Mouse (Mus musculus) forebrain, embryonic 11.5 days (tissue): Measurements from ENCODE around the gene Ccnl1. TPM values are rescaled to one million over a fixed set of nuclear protein-coding genes. Genes with fewer than 3 reads are reported as not detected.
A peak's percentile ranks its signal among the peaks of the same experiment; 100 is the strongest.

Experiments
- ATAC-seq: fragments of 200-750 bp; cut with Nextera tagmentation; replicated peaks from 2 replicates; pipeline ENCODE4 v1.8.0; 2017; ENCODE audit warnings: moderate TSS enrichment; ENCODE audit not compliant: low FRiP score
- DNase-seq: peaks from one replicate; pipeline ENCODE4 v3.0.0-alpha.2; 2017; ENCODE audit warnings: low spot score
- H3K27ac ChIP-seq: fragments of 300-500 bp; sonication (generic); 2 replicates; pipeline ENCODE4 v1.5.1; 2014; ENCODE audit warnings: low read depth, low read length
- H3K27me3 ChIP-seq: fragments of 300-500 bp; sonication (generic); 2 replicates; pipeline ENCODE4 v1.6.1; 2014; ENCODE audit warnings: mild to moderate bottlenecking, low read length, mixed read lengths; ENCODE audit not compliant: control insufficient read depth, insufficient read depth
- H3K36me3 ChIP-seq: fragments of 300-500 bp; sonication (generic); 2 replicates; pipeline ENCODE4 v1.6.1; 2014; ENCODE audit warnings: mild to moderate bottlenecking, low read length, moderate library complexity, mixed read lengths; ENCODE audit not compliant: control insufficient read depth, insufficient read depth
- H3K4me1 ChIP-seq: fragments of 300-500 bp; sonication (generic); replicated peaks from 2 replicates; pipeline ENCODE4 v1.6.1; 2014; ENCODE audit warnings: low read length, mixed read lengths; ENCODE audit not compliant: control insufficient read depth, insufficient read depth
- H3K4me2 ChIP-seq: fragments of 300-500 bp; sonication (generic); 2 replicates; pipeline ENCODE4 v1.6.1; 2014; ENCODE audit warnings: low read depth, mild to moderate bottlenecking, low read length, moderate library complexity, mixed read lengths; ENCODE audit not compliant: severe bottlenecking
- H3K4me3 ChIP-seq: fragments of 300-500 bp; sonication (generic); 2 replicates; pipeline ENCODE4 v1.5.1; 2014; ENCODE audit warnings: low read depth, low read length
- H3K9ac ChIP-seq: fragments of 300-500 bp; sonication (generic); 2 replicates; pipeline ENCODE4 v1.6.1; 2014; ENCODE audit warnings: low read length
- H3K9me3 ChIP-seq: fragments of 300-500 bp; sonication (generic); 2 replicates; pipeline ENCODE4 v1.6.1; 2016; ENCODE audit warnings: low read length, mixed read lengths; ENCODE audit not compliant: control insufficient read depth
- WGBS: fragments of 180-500 bp; shearing (Covaris S2); extraction: QIAGEN DNeasy Blood & Tissue Kit; methylation state at CpG from one replicate; pipeline ENCODE4 v1.1.7; 2014; 5-methylcytosine and 5-hydroxymethylcytosine counted together
- polyA plus RNA-seq: library from polyadenylated mRNA; unstranded; fragments of >200 nt; fragmentation: Nextera tagmentation; extraction: Ambion mirVana; gene quantifications from 2 replicates; pipeline ENCODE4 v1.2.1, GENCODE M21; 2014

Ccnl1 gene
- polyA plus RNA-seq, 1 experiment from 2014 or later = 130 TPM

DNA sequence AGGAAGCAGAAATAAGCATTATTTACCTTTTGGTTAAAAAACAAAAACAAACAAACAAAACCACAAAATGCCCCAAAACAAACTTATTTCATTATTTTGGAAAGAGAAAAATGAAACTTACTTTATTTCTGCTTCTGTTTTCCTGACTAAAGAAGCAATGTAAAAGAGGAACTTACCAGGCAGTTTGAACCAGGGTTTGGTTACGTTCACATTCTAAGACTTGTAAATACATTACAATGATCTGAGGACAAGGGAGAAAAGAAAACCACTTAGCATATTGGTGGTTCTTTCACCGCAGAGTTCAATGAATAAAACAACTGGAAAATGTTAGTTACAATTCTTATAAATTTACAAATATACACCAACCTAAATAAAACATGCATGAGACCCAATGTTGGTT is 7.7 kb downstream of the Ccnl1 start:
- Histone ChIP-seq H3K9me3 (no peaks in the 10 kb centered on the region), H3K27me3 (no peaks in the 10 kb centered on the region), H3K4me2 (no peak overlapping the region), H3K27ac (no peak overlapping the region), H3K4me3 (no peak overlapping the region), H3K9ac (no peak overlapping the region), H3K4me1 (no peaks in the 10 kb centered on the region), H3K36me3 (peaks cover 14% of the 10 kb centered on the region; the same call in 1 of the 2 replicates)
- DNase-seq (no peak), ATAC-seq (no peak)
- 95% methylated on average over 2 of the region's 2 CpGs for WGBS

DNA sequence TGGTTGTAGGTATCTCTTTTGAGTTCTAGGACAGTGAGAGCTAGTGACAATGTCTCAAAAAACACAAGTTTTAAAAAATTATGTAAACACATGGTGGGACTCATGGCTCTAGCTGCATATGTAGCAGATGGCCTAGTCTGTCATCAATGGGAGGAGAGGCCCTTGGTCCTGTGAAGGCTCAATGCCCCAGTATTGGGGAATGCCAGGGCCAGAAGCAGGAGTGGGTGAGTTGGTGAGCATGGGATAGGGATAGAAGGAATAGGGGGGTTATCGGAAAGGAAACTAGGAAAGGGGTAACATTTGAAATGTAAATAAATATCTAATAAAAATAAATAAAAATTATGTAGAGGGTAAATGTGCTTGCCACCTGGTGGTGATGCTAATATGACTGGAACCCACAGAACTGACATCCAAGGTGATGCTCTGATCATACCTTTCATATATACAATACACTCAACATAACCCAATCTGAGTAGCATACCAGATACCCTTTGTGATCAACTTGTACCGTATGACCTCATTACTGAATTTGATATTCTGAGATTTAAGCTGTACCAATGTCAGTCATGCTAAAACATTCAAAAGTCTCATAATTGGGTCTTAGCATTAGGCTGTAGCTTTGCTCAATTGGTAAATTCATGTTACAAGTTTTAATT is 12.6 kb downstream of the Ccnl1 start:
- ATAC-seq (peak; percentile 37), DNase-seq (no peak)
- H3K27me3 ChIP-seq = no peaks in the 10 kb centered on the region
- no peak overlapping the region for H3K27ac ChIP-seq
- H3K4me2 ChIP-seq = no peak overlapping the region
- H3K9me3 ChIP-seq = no peaks in the 10 kb centered on the region
- H3K4me1 ChIP-seq = no peaks in the 10 kb centered on the region
- peaks cover 14% of the 10 kb centered on the region for H3K36me3 ChIP-seq
- no peak overlapping the region for H3K9ac ChIP-seq
- WGBS = 95% methylated on average over 2 of the region's 2 CpGs
- no peak overlapping the region for H3K4me3 ChIP-seq

DNA sequence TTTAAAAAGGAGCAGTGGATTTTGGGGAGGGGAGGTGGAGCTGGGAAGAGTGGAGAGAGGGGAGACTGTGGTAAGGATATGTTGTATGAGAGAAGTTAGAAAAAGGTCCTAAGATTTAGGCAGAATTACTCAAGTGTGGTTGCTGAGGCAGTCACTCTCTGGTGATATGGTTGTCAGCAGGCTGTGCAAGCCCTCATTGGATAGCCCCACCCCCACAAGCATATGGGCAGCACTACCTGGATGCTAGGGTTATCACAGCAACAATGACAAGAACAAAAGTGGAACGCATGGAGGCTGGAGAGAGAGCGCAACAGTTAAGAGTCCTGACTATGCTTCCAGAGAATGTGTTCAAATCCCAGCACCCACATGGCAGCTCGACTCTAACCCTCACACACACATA is 13.3 kb downstream of the Ccnl1 start:
- 93% methylated on average over 3 of the region's 3 CpGs for WGBS
- Histone ChIP-seq H3K27ac (no peak overlapping the region), H3K36me3 (peaks cover 14% of the 10 kb centered on the region), H3K4me3 (no peak overlapping the region), H3K27me3 (no peaks in the 10 kb centered on the region), H3K4me2 (no peak overlapping the region), H3K9ac (no peak overlapping the region), H3K9me3 (no peaks in the 10 kb centered on the region), H3K4me1 (no peaks in the 10 kb centered on the region)
- no peak for DNase-seq
- ATAC-seq = peak; percentile 47; the same call in 1 of the 2 replicates

DNA sequence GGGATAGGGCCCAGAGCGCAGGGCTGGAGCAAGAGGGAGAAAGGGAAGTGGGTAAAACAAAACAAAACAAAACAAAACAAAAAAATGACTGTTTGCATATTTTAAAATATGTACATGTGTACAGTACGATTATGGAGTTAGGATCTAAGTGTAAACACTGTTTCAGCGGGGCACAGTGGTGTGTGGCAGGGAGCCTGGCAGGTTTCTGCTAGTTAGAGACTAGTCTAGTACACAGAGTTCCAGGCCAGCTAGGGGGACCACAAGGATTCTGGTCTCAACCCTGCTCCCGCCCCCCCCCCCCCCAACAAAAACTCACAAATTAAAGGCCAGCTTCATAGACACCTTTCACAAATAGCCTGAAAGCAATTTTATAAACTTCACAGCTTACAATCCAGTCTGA is 14.6 kb downstream of the Ccnl1 start:
- ATAC-seq = no peak
- H3K27me3 ChIP-seq = no peaks in the 10 kb centered on the region
- H3K4me3 ChIP-seq = no peak overlapping the region
- no peak overlapping the region for H3K9ac ChIP-seq
- no peak overlapping the region for H3K27ac ChIP-seq
- H3K36me3 ChIP-seq = peaks cover 11% of the 10 kb centered on the region
- H3K4me1 ChIP-seq = no peaks in the 10 kb centered on the region
- no peaks in the 10 kb centered on the region for H3K9me3 ChIP-seq
- no peak overlapping the region for H3K4me2 ChIP-seq
- 86% methylated on average over 4 of the region's 4 CpGs for WGBS
- DNase-seq = no peak

DNA sequence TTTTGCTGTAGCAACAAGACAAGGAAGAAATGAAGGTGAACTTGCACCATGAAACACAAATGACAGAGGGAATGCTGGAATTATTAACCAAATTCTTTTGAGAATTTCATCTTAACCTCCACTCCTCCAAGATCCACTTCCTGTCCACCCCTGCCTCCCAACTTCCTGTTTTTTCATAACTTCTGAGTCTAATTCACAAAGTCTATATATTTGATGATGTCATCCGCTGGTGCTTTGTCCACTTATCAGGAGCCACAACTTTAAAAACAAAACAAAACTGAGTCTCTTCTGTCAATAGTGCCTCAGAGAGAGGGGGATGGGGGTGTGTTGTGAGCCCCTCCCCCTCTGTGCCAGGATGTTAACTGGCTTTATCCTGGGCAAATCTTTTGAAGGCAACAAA is 17.0 kb downstream of the Ccnl1 start:
- Histone ChIP-seq H3K9me3 (no peaks in the 10 kb centered on the region), H3K4me2 (no peak overlapping the region), H3K27me3 (no peaks in the 10 kb centered on the region), H3K4me3 (no peak overlapping the region), H3K36me3 (peaks cover 5% of the 10 kb centered on the region), H3K4me1 (no peaks in the 10 kb centered on the region), H3K27ac (no peak overlapping the region), H3K9ac (no peak overlapping the region)
- ATAC-seq (no peak), DNase-seq (no peak)
- WGBS = 86% methylated on average over 1 of the region's 1 CpGs

DNA sequence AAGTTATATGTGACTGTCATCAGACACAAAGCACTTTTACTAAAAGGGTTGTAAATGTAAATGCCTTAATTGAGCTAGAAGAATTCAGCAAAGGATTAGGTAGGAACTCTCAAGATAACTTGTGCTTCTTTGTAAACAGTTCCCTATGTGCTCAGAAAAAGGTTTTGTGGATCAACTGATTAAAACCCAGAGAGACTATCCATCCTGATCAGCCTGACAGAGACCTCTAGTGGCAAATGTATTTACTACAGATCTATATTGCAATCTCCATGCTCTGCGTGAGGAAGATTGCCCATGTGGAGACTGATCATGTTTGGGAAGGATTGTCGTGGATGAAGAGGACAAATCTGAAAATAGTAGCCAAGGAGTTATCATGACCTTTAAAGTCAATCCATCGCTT is 19.8 kb downstream of the Ccnl1 start:
- no peak overlapping the region for H3K27ac ChIP-seq
- WGBS = 24% methylated on average over 3 of the region's 3 CpGs
- no peak overlapping the region for H3K4me3 ChIP-seq
- no peaks in the 10 kb centered on the region for H3K27me3 ChIP-seq
- ATAC-seq (no peak), DNase-seq (no peak)
- H3K36me3 ChIP-seq = no peaks in the 10 kb centered on the region
- no peaks in the 10 kb centered on the region for H3K9me3 ChIP-seq
- H3K9ac ChIP-seq = no peak overlapping the region
- H3K4me2 ChIP-seq = no peak overlapping the region
- no peaks in the 10 kb centered on the region for H3K4me1 ChIP-seq

DNA sequence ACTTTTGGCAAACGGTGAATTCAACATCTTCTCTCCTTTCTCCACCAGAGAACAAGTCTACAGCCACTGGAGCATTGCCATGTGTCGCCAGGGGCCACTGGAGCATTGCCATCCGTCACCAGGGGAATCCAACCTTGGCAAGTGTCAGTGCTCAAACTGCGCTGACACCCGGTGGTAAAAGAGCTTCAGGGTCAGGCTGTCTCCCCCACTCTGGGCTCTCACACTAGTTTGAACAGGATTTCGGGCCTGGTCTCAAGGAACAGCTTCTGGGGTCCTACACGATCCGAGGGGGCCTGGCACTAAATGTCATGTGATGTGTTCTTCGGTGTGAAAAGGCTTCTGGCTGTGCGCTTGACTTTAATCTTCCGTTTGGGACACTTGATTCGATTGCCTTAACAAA is 21.7 kb downstream of the Ccnl1 start:
- Histone ChIP-seq H3K27me3 (no peaks in the 10 kb centered on the region), H3K9me3 (no peaks in the 10 kb centered on the region), H3K4me3 (no peak overlapping the region), H3K9ac (no peak overlapping the region), H3K27ac (no peak overlapping the region), H3K4me1 (no peaks in the 10 kb centered on the region), H3K4me2 (no peak overlapping the region), H3K36me3 (no peaks in the 10 kb centered on the region)
- DNase-seq = no peak
- 53% methylated on average over 12 of the region's 12 CpGs for WGBS
- ATAC-seq = no peak

DNA sequence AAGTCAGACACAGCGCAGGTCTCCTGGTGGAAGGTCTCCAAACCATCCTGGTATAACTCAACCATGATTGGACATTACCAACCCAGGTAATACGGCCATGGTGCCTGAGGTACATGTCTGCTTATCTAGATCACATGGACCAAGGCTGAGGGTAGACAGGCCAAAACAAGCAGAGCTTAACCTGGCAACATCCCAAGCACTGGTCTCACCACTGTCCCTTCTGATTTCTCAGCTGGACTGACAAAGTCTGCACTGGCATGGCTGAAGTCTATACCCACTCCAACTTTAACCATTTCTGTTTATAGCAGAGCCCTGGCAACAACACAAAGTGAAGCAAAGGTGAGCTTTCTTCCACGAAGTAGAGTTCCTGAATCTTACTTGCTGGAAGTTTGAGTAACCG is 22.9 kb downstream of the Ccnl1 start:
- no peaks in the 10 kb centered on the region for H3K36me3 ChIP-seq
- no peaks in the 10 kb centered on the region for H3K4me1 ChIP-seq
- no peak for ATAC-seq
- H3K4me3 ChIP-seq = no peak overlapping the region
- H3K27me3 ChIP-seq = no peaks in the 10 kb centered on the region
- no peak overlapping the region for H3K9ac ChIP-seq
- DNase-seq = no peak
- WGBS = 88% methylated on average over 4 of the region's 4 CpGs
- H3K27ac ChIP-seq = no peak overlapping the region
- H3K9me3 ChIP-seq = no peaks in the 10 kb centered on the region
- H3K4me2 ChIP-seq = no peak overlapping the region

DNA sequence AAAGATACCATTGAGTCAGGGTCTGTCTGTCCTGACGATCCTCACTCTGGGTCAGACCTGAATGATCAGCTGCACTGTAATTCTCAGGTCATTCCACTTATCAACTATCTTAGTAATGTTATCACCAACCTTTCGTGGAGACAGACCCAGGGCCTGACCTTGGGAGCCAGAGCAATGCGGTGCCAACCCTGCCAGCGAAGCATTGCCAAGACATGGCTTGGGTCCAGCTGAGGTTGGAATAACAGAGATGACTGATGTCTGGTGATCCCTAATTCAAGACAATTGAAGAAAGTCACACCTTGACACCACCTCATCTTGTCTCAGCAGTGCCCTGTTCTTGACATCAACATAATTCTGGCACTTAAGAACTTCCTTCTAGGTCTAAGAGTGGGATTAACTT is 24.3 kb downstream of the Ccnl1 start:
- 87% methylated on average over 4 of the region's 4 CpGs for WGBS
- Histone ChIP-seq H3K4me1 (peaks cover 7% of the 10 kb centered on the region; the same call in 1 of the 2 replicates), H3K9me3 (no peaks in the 10 kb centered on the region), H3K36me3 (no peaks in the 10 kb centered on the region), H3K9ac (no peak overlapping the region), H3K27ac (no peak overlapping the region), H3K27me3 (no peaks in the 10 kb centered on the region), H3K4me2 (no peak overlapping the region), H3K4me3 (no peak overlapping the region)
- no peak for ATAC-seq
- DNase-seq = no peak
